Mouse (Mus musculus): Measurements from ENCODE around the gene Vangl2. TPM values are rescaled to one million over a fixed set of nuclear protein-coding genes. Genes with fewer than 3 reads are reported as not detected.

Vangl2 gene
- polyA plus RNA-seq, 1 experiment from 2014 or later: 55.8 TPM

DNA sequence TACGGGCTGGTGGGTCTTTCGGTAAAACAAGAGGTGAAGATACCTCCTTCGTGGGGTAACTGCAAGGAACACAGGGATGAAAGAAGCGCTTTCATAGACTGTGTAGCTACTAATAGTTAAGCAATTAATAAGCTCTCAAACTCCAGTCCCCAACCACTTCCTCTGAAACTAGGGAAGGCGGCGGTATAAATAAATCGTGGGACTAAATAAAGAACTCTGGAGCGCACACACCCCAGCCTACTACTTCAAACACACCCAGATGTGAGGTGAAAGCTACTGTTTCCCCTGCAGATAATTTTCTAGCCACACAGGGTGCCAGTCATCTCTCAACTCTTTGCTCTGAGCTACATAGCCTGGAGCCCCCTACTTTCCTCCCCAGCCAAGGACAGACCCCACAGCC is 12.2 kb downstream of the Vangl2 start:
- Histone ChIP-seq H3K9me3 (replicated peaks; ENCODE audit: control insufficient read depth, low read length) (no peaks in the 10 kb centered on the region), H3K36me3 (ENCODE audit: control insufficient read depth, insufficient read depth, low read length) (peaks cover 35% of the 10 kb centered on the region), H3K9ac (ENCODE audit: low read length) (peak overlapping the region; percentile 44), H3K27ac (ENCODE audit: low read depth, low read length) (peak overlapping the region; percentile 88), H3K4me3 (ENCODE audit: low read depth, low read length) (peak overlapping the region; percentile 0; the same call in 1 of the 2 replicates), H3K4me2 (ENCODE audit: low read length) (peak overlapping the region; percentile 44), H3K4me1 (ENCODE audit: control insufficient read depth, insufficient read depth, low read length) (peaks cover 81% of the 10 kb centered on the region), H3K27me3 (replicated peaks; ENCODE audit: control insufficient read depth, insufficient read depth, low read length) (no peaks in the 10 kb centered on the region)
- DNase-seq (ENCODE audit: low spot score): no peak
- ATAC-seq: 0 out of 2 replicates have a peak, but pooled peaks have one; percentile 1
- 22% methylated on average over 8 of the region's 8 CpGs for WGBS

GRCm38 (mm10) chr1:172015312-172015939 is 12.8 kb downstream of the Vangl2 start:
- Histone ChIP-seq H3K4me2 (ENCODE audit: low read length) (peak overlapping the region; percentile 44), H3K27ac (ENCODE audit: low read depth, low read length) (peak overlapping the region; percentile 88), H3K36me3 (ENCODE audit: control insufficient read depth, insufficient read depth, low read length) (peaks cover 42% of the 10 kb centered on the region), H3K27me3 (replicated peaks; ENCODE audit: control insufficient read depth, insufficient read depth, low read length) (no peaks in the 10 kb centered on the region), H3K9ac (ENCODE audit: low read length) (peak overlapping the region; percentile 44), H3K4me1 (ENCODE audit: control insufficient read depth, insufficient read depth, low read length) (peaks cover 77% of the 10 kb centered on the region), H3K9me3 (replicated peaks; ENCODE audit: control insufficient read depth, low read length) (no peaks in the 10 kb centered on the region), H3K4me3 (ENCODE audit: low read depth, low read length) (peak overlapping the region; percentile 16; the same call in 1 of the 2 replicates)
- 37% methylated on average over 9 of the region's 9 CpGs for WGBS
- DNase-seq (ENCODE audit: low spot score) (no peak), ATAC-seq (no peak)

DNA sequence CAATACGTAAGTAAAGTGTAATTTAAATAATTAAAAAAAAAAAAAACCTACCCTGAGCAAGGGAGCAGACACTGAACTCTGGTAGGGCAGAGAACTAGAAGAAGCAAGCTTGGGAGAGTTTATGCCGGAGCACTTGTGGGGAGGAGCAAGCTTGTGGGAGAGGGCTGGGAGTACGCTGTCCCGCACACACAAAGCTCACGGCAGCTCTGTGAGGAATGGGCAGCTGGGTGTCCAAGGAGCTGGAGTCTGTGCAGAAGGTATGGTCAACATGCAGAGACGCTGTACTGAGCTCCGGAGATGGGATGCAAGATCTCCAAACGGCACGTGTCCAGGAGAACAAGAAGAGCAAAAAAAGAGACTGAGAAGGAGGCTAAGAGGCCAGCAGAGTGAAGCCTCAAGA is 13.5 kb downstream of the Vangl2 start:
- WGBS: 24% methylated on average over 9 of the region's 9 CpGs
- Histone ChIP-seq H3K4me1 (ENCODE audit: control insufficient read depth, insufficient read depth, low read length) (peaks cover 71% of the 10 kb centered on the region), H3K36me3 (ENCODE audit: control insufficient read depth, insufficient read depth, low read length) (peaks cover 47% of the 10 kb centered on the region), H3K4me3 (ENCODE audit: low read depth, low read length) (peak overlapping the region; percentile 16; the same call in 1 of the 2 replicates), H3K9me3 (replicated peaks; ENCODE audit: control insufficient read depth, low read length) (no peaks in the 10 kb centered on the region), H3K27me3 (replicated peaks; ENCODE audit: control insufficient read depth, insufficient read depth, low read length) (no peaks in the 10 kb centered on the region), H3K27ac (ENCODE audit: low read depth, low read length) (peak overlapping the region; percentile 88), H3K9ac (ENCODE audit: low read length) (peak overlapping the region; percentile 44), H3K4me2 (ENCODE audit: low read length) (peak overlapping the region; percentile 44)
- no peak for ATAC-seq
- no peak for DNase-seq (ENCODE audit: low spot score)

DNA sequence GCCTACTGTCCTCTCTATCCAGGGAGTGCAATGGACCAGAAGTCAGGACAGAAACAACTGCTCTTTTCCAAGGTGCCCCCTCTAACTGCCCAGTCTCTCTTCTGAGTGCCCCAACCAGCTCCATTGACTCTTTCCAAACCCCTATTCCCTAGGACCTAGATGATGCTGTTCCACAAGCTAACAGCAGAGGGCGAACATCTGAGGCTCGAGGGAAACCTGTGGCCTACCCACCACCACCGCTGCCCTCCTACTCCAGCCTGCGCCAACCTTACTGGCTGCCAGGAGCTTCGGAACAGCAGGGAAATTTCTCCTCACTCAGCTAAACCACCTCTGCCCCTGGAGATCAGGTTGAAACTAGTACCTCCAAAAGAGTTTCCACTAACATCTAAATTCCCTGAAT is 16.2 kb downstream of the Vangl2 start:
- peak; percentile 36 for ATAC-seq

DNA sequence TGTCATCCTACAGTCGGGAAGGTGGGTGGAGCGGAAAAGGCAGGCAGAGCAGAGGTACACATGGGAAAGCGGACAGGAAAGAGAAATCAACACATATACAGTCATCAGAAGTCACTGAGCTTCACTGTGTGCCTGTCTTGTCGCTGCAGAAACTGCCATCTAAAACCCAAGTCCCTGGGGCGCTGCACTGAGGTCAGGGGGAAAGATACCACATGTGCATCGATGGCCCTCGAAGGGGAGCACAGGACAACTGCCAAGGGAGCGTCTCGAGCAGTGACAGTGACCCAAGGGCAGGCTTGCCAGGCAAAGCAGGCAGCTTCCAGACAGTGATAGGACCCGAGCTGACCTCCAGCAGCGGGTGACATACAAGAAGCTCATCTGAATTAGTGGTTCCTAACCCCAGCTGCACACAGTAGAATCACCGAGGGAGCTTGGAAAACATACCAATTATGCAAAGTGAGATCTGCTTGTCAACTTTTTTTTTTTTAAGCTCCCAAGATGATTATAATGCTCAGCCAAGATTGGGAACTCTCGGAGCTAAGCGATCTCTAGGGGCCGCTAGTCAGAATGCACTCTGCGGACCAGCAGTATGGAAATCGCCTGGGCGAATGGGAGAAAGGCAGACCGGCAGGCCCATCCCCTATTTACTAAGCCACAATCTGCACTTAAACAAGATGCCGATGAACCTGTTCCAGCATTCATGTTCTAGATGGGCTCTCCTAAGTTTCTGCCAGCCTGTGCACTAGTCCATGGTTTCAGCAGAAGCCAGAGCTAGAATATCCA is 18.0 kb downstream of the Vangl2 start:
- no peak overlapping the region for H3K4me3 ChIP-seq (ENCODE audit: low read depth, low read length)
- H3K27me3 ChIP-seq (replicated peaks; ENCODE audit: control insufficient read depth, insufficient read depth, low read length): no peaks in the 10 kb centered on the region
- no peak overlapping the region for H3K4me2 ChIP-seq (ENCODE audit: low read length)
- no peaks in the 10 kb centered on the region for H3K9me3 ChIP-seq (replicated peaks; ENCODE audit: control insufficient read depth, low read length)
- 91% methylated on average over 20 of the region's 20 CpGs for WGBS
- no peak for ATAC-seq
- no peak overlapping the region for H3K9ac ChIP-seq (ENCODE audit: low read length)
- peaks cover 25% of the 10 kb centered on the region for H3K4me1 ChIP-seq (ENCODE audit: control insufficient read depth, insufficient read depth, low read length)
- H3K27ac ChIP-seq (ENCODE audit: low read depth, low read length): no peak overlapping the region
- H3K36me3 ChIP-seq (ENCODE audit: control insufficient read depth, insufficient read depth, low read length): peaks cover 82% of the 10 kb centered on the region
- DNase-seq (ENCODE audit: low spot score): no peak

More for the DNA sequence above, 16.2 kb downstream of the Vangl2 start:
- DNase-seq (ENCODE audit: low spot score): peak; percentile 90
- Histone ChIP-seq H3K4me3 (ENCODE audit: low read depth, low read length) (no peak overlapping the region), H3K4me2 (ENCODE audit: low read length) (no peak overlapping the region), H3K36me3 (ENCODE audit: control insufficient read depth, insufficient read depth, low read length) (peaks cover 64% of the 10 kb centered on the region), H3K27me3 (replicated peaks; ENCODE audit: control insufficient read depth, insufficient read depth, low read length) (no peaks in the 10 kb centered on the region), H3K4me1 (ENCODE audit: control insufficient read depth, insufficient read depth, low read length) (peaks cover 43% of the 10 kb centered on the region), H3K27ac (ENCODE audit: low read depth, low read length) (peak overlapping the region; percentile 49), H3K9ac (ENCODE audit: low read length) (peak overlapping the region; percentile 32; the same call in 1 of the 2 replicates), H3K9me3 (replicated peaks; ENCODE audit: control insufficient read depth, low read length) (no peaks in the 10 kb centered on the region)
- WGBS: 7% methylated on average over 5 of the region's 5 CpGs

- Histone ChIP-seq H3K36me3 (ENCODE audit: control insufficient read depth, insufficient read depth, low read length) (peaks cover 90% of the 10 kb centered on the region), H3K9ac (ENCODE audit: low read length) (no peak overlapping the region), H3K27ac (ENCODE audit: low read depth, low read length) (no peak overlapping the region), H3K9me3 (replicated peaks; ENCODE audit: control insufficient read depth, low read length) (no peaks in the 10 kb centered on the region), H3K4me1 (ENCODE audit: control insufficient read depth, insufficient read depth, low read length) (peaks cover 17% of the 10 kb centered on the region), H3K4me3 (ENCODE audit: low read depth, low read length) (no peak overlapping the region), H3K4me2 (ENCODE audit: low read length) (no peak overlapping the region), H3K27me3 (replicated peaks; ENCODE audit: control insufficient read depth, insufficient read depth, low read length) (no peaks in the 10 kb centered on the region)
- ATAC-seq: no peak
- no peak for DNase-seq (ENCODE audit: low spot score)
- WGBS: 97% methylated on average over 21 of the region's 21 CpGs
Measured at GRCm38 (mm10) chr1:172009406-172009805, 18.8 kb downstream of the Vangl2 start.

DNA sequence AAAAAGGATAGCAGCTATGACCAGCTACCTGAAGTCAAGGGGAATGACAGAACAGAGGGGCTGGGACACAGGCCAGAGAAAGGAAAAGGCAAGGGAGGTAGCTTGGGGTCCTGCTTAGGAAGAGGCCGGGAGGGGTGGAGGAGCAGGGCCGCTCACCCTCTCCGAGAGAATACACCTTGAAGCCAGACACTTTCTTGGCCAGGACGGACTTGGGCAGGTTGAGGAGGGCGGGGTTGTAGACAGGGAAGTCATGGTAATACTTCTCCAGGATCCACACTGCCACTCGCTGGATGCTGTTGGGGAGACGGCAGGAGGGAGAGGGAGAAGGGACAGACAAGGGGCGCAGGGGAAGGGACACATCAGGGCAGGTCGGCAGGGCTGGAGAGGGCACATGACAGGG is 19.9 kb downstream of the Vangl2 start:
- Histone ChIP-seq H3K9me3 (replicated peaks; ENCODE audit: control insufficient read depth, low read length) (no peaks in the 10 kb centered on the region), H3K4me2 (ENCODE audit: low read length) (no peak overlapping the region), H3K36me3 (ENCODE audit: control insufficient read depth, insufficient read depth, low read length) (peaks cover 100% of the 10 kb centered on the region), H3K27me3 (replicated peaks; ENCODE audit: control insufficient read depth, insufficient read depth, low read length) (no peaks in the 10 kb centered on the region), H3K27ac (ENCODE audit: low read depth, low read length) (no peak overlapping the region), H3K4me1 (ENCODE audit: control insufficient read depth, insufficient read depth, low read length) (peaks cover 7% of the 10 kb centered on the region), H3K9ac (ENCODE audit: low read length) (no peak overlapping the region), H3K4me3 (ENCODE audit: low read depth, low read length) (no peak overlapping the region)
- WGBS: 93% methylated on average over 9 of the region's 9 CpGs
- DNase-seq (ENCODE audit: low spot score): no peak
- no peak for ATAC-seq

GRCm38 (mm10) chr1:172007761-172008160 is 20.5 kb downstream of the Vangl2 start:
- no peak for ATAC-seq
- Histone ChIP-seq H3K27me3 (replicated peaks; ENCODE audit: control insufficient read depth, insufficient read depth, low read length) (no peaks in the 10 kb centered on the region), H3K4me2 (ENCODE audit: low read length) (no peak overlapping the region), H3K36me3 (ENCODE audit: control insufficient read depth, insufficient read depth, low read length) (peaks cover 100% of the 10 kb centered on the region), H3K9ac (ENCODE audit: low read length) (no peak overlapping the region), H3K9me3 (replicated peaks; ENCODE audit: control insufficient read depth, low read length) (no peaks in the 10 kb centered on the region), H3K4me1 (ENCODE audit: control insufficient read depth, insufficient read depth, low read length) (peaks cover 2% of the 10 kb centered on the region), H3K27ac (ENCODE audit: low read depth, low read length) (no peak overlapping the region), H3K4me3 (ENCODE audit: low read depth, low read length) (no peak overlapping the region)
- 96% methylated on average over 21 of the region's 21 CpGs for WGBS
- DNase-seq (ENCODE audit: low spot score): no peak

GRCm38 (mm10) chr1:172001665-172002064 is 26.6 kb downstream of the Vangl2 start:
- no peaks in the 10 kb centered on the region for H3K9me3 ChIP-seq (replicated peaks; ENCODE audit: control insufficient read depth, low read length)
- 57% methylated on average over 12 of the region's 12 CpGs for WGBS
- H3K36me3 ChIP-seq (ENCODE audit: control insufficient read depth, insufficient read depth, low read length): peaks cover 56% of the 10 kb centered on the region
- ATAC-seq: peak; percentile 45
- peak overlapping the region; percentile 45 for H3K27ac ChIP-seq (ENCODE audit: low read depth, low read length)
- no peaks in the 10 kb centered on the region for H3K27me3 ChIP-seq (replicated peaks; ENCODE audit: control insufficient read depth, insufficient read depth, low read length)
- no peak overlapping the region for H3K4me2 ChIP-seq (ENCODE audit: low read length)
- no peak overlapping the region for H3K4me3 ChIP-seq (ENCODE audit: low read depth, low read length)
- peak overlapping the region; percentile 7; the same call in 1 of the 2 replicates for H3K9ac ChIP-seq (ENCODE audit: low read length)
- no peak for DNase-seq (ENCODE audit: low spot score)
- no peaks in the 10 kb centered on the region for H3K4me1 ChIP-seq (ENCODE audit: control insufficient read depth, insufficient read depth, low read length)
